Mouse (Mus musculus) T-cell, adult 2 months (primary cell): Measurements from ENCODE around the gene Cotl1.
A peak's percentile ranks its signal among the peaks of the same experiment; 100 is the strongest.

Experiments
- DNase-seq: peaks from one replicate; pipeline ENCODE4 v3.0.0; 2022; ENCODE audit warnings: low spot score

Gene Cotl1

DNA sequence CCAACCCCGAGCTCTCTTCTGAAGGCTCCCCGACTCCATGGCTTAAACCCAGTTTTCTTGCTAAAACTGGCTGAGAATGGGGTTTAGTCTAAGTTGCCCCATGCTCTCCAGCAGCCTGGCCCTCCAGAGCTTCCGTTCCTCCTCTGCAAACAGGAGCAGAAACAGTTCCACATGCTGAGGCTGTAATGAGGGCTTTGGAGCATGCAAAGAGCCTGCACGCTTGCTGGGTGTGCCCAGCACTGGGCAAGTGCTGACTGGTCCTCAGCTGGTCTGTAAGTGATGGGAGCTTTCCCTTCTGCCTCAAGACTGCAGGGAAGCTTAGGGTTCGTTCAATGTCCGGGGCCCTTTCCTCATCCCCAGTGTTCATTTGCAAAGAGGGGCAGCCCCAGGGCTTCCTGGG lies 24.1 kb downstream of the Cotl1 start:
- no peak for DNase-seq

DNA sequence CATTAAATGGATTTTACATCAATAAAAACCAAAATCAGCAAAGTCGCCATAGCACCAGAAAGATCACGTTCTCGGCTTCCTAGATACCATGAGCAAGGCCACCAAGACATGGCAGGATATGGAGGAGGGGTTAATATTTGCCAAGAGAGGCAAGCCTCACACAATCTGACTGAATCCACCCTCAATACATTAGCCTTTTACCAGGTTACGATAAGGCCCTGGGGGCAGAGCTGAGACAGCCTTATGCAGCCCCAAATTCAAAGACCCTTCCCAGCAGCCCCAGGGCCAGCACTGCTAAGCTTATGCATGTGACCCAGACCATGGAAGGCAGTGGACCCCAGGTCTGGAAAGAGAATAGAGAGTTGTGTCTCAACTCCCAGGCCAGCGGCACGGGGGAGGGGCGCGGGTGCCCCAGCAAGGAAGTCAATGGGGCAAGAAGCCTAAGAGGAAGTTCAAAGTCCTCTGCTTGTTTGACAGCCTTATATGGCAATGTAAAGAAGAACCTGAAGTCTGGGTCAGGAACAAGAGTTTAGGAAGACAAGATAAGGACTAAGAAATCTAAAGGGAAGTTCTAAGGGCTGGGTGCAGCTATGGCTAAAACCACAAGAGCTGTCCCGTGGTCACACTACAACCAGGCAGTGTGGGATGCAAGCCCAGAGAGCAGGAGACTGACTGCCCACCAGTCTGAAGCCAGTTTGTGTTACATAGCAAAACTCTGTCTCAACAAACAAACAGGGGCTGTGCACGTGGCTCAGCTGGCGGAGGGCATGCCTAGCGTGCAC lies 27.5 kb downstream of the Cotl1 start:
- DNase-seq: peak; percentile 52

DNA sequence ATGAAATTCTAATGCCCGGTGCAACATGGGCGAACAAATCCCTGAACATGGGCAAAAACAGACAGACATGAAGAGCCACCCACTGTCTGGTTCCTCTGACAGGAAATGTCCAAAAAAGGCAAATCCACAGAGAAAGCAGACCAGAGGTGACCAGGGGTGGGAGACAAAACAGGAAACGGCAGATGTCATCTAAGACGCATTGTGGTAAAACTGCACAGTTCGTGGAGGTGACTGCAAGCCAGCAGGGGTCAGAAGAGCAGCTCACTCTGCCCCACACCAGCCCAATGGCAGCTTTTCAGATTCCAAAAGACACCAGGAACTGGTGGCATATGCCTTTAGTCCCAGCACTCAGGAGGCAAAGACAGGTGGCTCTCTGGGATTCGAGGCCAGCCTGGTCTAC lies 28.4 kb downstream of the Cotl1 start:
- peak; percentile 69 for DNase-seq

DNA sequence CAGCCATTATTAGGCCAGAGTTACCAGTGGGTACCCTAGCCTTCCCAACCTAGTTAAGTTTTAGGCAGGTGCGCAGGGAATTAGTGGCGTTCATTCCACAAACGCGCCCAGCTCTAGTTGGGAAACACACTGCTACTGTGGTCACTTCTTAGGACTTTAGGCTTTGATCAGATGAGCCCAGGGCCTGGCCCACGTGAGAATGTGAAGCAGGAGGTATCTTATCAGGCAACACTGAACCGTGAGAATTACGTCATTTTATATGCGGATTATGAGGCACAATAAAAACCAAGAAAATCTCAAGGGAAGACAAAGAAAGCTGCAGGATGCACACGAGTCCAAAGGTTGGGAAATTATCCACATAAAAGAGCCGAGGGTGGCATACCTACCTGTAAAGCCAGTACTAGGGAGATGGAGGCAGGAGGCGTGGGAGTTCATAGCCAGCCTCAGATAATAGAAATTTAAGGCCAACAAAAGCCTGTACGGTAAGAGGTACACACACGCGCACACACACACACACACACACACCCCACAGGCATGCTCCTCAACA lies 29.3 kb downstream of the Cotl1 start:
- DNase-seq: no peak

DNA sequence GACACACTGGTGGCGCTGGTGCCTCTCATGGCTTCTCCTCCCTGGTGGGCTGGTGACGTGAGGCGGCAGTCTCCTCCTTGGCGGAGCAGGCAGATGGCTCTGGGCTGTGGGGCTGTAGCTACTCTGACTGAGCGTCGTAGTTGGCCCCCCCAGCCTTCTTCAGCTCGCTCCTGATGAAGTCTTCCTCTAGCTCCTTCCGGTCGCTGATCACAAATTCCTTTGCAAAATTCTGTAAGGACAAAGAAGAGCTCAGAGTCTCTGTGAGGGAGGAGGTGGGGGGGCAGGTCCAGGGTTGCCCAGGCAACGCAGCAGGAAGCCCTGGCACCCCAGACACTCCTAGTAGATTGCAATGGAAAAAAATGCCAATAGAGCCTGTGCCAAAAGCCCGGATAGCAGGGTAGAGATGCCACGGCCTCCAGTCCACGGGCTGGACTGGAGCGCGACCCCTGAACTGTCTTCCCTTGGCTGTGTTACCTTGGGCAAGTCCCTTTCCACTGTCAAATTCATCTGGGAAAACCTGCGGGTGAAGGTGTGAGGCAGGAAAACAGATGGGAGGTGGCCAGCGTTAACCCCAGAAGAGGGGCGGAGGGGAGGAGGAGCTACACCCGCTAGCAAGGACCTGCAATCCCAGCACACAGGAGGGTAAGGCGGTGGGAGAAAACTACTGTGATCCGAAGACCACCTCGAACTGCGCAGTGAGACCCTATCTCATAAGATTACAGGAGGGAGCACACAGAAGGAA lies 30.0 kb downstream of the Cotl1 start:
- no peak for DNase-seq

DNA sequence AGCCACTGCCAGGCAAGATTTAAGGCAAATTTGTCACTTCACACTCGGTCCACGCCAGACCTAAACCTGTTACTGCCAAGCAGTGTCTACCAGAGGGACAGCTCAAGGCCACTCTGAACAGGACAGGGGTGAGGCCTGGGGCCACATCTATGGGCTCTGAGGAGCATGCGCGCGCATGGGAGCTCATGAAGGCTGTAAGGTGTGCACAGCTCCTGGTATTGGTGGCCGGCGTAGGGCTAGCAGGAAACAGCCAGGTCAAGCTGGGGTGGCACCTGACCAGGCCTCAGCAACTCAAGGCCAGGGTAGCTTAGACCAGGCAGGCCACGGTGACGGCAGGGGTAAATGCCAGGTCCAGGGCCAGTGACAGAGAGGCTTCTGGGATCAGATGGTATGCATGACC lies 30.7 kb downstream of the Cotl1 start:
- no peak for DNase-seq

DNA sequence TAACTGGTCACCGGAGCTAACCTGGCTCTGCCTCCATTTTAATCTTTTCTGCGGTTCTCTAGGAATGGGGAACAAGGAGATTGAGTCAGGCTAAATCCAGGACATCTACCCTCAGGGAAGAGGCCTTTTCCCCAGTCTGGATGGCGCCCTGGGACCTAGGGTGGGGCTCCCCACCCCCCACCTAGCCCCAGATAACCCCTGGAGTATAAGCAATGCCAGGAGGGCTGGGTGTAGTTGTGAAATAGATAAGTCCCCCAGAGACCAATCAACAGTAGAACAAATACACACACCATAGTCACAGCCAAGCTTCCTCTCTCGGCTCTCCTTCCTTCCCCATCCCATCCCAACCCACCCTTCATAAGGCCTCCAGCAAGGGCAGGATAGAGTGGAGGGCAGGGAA lies 32.7 kb downstream of the Cotl1 start:
- no peak for DNase-seq

DNA sequence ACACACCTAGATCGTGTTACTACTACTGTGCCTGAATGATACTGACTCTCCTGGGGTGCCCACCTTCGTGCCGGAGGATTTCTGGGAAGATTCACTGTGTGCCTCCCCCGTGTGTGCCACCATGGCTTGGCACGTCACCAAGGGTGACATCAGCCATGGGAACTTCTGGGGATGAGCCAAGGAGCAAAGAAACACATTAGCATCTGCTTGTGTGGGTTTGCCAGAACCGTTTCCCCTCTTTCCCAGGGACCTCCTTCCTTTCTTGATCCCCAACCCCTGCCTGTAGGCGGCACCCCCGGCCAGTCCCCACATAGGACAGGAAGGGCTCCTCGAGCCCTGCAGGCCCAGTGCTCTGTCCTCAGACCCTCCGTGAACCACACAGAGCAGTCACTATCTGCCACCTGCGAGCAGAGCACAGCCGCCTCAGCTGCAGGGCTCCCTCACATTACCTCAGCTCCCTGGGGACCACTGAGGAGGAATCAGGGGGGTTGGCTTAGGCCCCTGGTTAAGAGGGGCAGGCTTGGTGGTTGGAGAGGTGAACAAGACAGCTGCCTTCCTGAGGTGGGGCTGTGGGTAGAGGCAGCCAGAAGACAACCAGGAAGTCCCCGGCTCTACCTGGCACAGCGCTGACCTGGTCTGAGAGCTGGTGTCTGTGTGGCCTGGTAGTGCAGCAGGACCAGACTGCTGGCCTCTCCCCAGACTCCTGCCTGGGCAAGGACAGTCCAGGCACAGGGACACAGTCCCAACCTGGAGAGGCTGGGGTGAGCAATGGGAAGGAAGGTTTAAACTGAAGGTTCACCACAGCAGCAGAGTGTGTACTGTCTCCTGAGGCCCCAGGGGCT lies 33.7 kb downstream of the Cotl1 start:
- no peak for DNase-seq

DNA sequence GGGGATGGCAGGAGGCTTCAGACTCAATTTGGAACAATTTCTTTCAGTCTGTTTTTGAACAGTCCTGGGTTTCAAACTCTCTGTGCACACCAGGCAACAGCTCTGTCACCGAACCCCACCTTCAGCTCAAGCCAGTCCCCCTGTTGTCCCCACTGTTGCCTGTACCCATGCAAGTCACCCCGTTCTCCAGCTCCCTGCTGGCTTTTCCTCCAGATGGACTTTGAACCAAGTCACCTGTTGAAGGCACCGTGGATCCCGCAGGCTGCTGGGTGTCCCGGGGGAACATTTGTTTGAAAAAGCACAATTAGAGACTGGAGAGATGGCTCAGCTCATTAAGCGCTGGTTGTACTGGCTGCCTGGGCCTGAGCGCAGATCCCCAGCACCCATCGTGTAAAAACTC lies 35.1 kb downstream of the Cotl1 start:
- no peak for DNase-seq

DNA sequence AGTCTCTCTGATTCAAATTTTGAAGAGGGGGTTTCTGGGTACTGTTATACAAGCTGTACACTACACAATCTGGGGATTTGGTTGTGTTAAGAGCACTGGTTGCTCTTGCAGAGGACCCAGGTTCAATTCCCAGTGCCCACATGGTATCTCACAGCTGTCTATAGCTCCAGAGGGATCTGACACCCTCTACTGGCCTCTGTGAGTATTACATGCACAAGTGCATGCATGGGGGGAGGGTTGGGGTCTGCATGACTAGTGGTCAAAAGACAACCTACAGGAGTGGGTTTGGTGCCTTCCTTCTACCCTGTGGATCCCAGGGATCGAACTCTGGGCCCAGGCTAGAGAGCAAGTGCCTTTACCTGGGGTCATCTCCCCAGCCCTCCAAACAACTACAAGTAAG lies 37.8 kb downstream of the Cotl1 start:
- DNase-seq: no peak

DNA sequence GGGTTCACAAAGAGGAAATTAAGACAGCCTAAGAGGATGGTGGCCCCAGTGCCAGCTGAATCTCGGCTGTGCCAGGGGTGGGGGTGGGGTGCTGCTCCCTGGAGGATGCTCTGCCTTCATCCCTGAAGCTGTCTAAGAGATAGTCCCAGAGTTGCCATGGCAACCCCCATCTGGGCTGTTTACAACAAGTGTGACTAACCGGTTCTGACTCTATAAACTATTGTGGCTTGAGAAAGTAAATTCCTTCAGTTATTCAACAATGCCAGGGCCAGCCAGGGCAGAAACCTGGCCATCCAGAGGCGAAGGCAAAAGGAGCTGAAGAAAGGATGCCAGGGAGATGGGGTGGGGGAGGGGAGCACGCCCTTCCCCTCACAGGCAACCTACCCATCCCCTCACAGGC lies 39.2 kb downstream of the Cotl1 start:
- DNase-seq: no peak

DNA sequence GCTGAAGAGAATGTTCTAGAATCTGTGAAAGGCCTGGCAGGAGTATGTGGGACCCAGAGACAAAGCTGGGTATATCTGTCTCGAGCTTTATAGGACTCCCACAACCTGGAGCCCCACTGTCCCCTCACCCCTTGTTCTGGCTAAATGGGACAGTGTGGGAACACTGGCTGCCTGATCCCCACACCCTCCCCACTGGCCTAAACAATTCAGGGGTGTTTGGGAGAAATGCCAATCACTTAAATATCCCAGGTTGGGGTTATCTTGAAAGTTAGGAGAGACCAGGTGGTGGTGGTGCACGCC lies 41.4 kb downstream of the Cotl1 start:
- no peak for DNase-seq

DNA sequence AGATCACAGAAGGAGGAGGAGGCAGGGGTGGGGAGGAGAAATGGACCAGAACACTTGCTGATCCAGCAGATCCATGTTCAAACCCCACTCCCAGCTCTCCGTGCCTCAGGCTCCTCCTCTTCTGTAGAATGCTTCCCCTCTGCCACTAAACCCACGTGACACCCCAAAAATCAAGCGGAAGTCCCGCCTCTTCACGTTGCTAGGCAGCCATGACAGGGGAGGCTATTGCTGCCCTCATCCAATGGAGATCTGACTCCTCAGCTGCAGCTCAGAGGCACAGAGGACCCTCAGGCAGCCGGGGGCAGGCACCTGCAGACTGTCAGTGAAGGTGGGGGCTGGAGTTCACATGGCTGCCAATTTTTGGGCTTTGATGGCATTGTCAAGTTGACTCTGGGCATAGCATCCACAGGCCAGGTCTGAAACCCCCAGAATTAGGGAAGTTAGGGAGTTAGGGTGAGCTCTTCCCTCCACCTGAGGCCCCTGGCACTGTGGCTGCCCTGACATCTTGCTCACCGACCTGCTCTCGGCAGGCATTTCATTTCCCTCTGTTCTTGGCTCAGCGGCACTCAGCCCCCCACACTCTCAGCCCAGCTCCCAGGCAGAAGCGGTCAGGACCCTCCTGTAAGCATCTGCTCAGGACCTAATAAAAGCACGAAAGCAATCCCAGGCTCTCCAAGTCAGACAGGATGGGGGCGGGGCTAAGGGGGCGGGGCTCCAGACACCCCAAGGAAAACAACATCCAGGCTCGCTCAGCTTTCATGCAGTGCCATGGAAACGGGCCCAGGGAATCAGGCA lies 42.0 kb downstream of the Cotl1 start:
- DNase-seq: peak; percentile 78

DNA sequence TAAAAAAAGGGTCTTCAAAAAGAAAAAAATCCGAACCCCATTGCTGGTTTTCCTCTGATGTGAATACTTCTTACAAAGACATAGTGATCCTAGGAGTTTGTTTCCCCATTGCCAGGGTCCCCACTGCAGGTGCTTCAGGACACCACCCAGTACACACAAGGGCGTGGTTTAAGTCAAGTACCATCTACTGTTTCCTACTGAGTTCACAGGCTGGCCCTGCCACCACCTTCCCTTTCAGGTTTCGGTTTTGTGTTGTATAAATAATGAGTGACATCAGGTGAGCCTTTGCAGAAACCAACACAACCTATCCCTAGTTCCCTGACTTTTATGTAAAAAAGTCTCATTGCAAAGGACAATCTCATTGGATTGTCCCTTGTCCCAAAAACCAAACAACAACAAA lies 44.7 kb downstream of the Cotl1 start:
- DNase-seq: no peak

DNA sequence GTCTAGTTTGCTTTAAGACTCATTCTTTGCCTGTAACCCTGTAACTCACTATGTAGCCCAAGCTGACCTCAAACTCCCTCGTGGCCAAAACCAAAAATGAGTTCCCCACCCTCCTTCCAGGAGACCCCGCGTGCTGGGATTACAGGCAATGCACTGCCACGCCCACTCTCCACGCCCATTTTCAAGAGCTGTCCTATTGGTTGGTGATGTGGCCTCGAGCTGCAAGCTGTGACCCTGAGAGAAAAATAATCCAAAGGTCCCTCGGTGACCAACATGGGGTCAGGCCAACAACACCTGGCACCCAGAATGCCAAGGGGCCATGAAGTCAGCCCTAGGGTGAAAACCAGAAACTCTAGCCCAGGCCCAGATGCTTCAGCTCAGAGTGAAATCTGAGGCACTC lies 45.7 kb downstream of the Cotl1 start:
- DNase-seq: no peak

DNA sequence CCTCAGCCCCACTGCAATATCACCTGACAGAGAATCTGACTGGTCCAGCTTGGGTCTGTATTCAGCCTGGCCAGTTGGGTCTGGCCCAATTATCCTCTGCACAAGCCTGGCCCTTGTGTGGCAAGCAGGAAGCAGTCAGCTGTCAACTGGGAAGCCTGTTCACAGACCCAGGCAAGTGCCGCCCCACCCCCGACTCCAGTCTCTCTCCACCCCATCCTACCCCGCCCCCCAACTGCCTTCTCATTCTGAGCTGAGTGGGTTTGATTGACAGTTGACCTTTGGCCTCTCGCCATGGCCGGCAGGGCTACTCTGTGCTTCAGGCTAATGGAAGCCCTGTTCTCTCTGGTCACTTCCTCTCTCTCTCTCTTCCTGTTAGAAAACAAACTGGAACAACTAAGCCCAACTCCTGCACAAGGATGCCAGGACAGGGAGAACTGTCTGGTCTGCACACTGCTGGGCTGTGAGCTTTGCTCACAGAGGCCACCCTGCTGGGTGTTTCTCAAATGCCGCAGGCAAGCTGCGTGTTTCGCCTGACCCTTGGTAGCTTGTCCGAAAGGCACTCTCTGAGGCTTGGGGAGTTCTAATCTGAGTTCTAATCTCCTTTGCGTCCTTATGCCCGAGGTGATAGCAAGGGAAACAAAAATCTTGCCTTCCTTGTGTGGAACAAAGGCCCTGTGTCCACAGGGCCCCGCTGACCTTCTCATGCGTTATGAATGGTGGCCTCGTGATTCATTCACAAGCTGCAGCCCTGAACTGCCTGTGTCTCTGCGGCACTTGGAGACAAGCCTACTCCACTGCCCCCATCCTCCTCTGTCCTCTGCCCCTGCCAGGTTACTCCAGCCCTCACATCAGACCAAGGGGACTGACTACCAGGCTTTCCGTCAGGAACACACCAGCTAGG lies 48.3 kb downstream of the Cotl1 start:
- DNase-seq: no peak

DNA sequence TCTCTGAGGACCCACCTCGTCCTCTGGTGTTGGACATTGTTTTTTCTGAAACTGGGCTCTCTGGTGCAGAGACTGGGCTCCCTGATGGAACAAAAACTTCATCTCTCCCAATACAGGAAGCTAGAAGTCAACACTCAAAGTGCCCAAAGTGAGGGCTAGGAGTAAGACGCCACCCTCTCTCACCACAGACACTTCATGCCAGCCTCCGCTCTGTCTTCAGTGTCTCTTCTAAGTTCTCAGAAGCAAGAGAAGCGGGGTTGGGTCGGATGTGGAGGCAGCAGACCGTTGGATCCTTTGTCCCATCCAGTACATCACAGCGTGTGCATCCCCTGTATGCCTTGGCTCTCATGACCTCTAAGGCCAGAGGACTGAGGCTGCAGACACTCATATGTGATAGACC lies 50.8 kb downstream of the Cotl1 start:
- DNase-seq: peak; percentile 60

DNA sequence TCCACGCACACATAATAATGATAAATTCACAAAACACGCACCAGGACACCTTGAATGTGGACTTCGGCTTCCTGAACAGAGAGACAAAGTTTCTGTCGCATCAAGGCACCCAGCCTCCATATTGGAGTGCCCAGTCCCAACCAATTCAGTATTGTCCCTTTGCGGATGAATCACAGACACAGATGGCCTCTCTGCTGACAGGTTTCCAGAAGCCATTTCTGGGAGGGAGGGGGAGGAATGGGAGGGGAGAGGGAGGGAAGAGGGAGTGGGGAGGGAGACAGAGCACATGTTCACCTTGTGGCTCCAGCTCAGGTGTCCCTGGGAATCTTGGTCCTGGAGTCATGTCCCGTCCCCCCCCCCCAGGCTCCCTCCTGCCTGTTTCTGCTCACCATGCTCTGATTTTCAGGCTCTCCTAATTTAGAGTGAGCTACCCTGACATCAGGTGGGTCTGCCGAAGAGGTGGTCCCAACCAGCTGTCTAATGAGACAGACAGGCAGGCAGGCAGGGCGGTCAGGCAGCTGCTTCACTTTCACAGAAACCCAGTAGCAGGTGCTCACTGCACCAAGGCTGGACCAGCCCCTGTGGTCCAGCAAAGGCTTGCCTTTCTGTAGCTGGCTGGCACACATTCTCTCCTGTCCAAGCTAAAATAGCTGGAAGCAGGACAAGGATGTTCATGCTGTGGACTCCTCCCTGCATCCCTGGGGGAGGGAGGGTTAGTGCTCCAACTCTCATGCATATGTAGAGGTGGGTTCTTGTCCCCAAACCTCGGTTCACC lies 51.5 kb downstream of the Cotl1 start:
- no peak for DNase-seq

DNA sequence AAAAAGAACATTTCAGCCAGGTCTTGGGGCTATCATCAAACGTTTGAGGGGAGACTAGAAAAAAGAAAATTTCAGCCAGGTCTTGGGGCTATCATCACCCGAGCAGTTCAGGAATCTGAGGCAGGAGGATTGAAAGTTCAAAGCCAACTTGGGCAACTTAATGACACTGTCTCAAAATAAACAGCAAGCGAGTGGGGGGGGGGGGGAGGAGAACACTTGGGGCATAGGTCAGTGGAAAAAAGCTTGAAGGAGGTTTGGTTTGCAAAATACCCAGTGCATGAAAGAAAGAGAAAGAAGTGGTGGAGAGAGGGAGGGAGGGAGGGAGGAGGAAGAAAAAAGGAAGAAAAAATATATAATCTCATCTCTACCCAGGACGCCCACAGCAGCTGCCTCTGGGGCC lies 53.0 kb downstream of the Cotl1 start:
- no peak for DNase-seq

DNA sequence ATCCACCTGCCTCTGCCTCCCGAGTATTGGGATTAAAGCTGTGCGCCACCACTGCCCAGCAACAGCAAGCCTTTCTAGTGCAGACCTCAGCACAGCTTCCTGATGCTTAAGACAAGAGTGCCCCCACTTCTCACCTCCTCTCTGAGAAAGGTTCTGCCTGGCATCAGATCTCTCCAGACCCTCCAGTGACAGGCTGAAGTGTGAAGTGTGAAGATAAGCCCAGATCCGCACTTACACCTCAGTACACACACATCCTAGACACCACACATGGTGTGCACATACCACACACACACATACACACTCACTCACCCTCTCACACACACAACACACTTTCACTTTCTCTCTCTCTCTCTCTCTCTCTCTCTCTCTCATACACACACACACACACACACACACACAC lies 53.5 kb downstream of the Cotl1 start:
- DNase-seq: peak; percentile 39
